Mouse (Mus musculus): ENCODE measurements at regions not wholly inside any gene's neighbourhood (a gene's known extent, or its start where the extent isn't known, plus 50 kb on each side); places are given as distances from the start of the nearest gene placed in this dataset.

DNA sequence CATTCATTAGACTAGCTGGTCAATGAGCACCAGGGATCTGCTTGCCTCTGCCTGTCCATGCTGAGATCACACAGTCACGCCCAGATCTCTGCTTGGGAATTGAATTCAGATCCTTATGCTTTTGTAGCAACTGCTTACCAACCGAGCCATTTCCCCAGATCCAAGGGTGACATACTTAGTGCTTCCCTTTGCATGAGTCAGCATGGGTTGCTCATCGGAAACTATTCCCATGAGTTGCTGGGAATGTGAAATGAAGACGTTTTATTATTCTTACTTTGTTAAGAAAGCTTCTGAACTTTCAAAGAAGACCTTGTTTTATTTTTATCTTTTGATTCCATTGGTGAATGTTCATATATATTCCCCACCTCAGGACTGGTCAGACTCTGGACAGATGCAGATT lies 82.3 kb upstream of the Far2 start:
- no peak for DNase-seq (ENCODE audit: low spot score)

DNA sequence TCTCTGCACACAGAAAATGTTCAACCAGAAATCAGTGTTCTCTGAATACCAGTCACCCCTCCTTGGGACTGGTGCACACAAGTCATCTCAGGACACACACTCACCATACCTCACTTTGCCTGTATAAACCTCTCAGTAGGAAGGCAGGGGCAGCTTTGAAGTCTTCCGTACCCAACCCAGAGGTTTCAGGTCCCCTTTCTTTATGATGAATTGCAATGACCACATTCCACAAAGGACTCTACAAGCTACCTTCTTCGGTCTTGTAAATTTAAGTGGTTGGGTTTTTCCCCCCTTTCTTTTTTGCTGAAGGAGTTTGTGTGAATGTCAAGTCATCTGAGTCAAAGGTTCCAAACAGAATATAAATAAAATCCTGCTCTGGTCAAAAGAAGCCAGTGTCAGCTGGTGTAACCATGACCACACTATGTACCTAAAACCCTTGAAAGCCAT lies 76.9 kb upstream of the Far2 start:
- no peak for DNase-seq (ENCODE audit: low spot score)

DNA sequence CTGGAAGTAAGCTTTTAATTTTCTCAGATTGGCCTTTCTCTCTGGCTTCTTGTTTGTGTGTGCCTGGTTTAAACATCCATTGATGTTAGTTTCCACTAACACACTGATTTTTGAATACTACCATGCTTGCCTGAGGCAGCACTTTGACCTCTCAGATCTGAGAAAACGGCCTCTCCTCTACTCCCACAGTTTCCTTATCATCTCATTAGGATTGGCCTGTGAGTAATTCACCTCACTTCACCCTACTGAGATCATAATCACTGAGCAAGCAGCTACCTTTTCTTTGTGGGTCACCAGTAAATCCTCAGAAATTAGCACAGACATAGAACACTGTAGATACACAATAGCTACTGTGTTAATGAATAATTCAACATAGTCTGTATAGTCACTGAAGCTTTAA lies 74.5 kb upstream of the Far2 start:
- no peak for DNase-seq (ENCODE audit: low spot score)

DNA sequence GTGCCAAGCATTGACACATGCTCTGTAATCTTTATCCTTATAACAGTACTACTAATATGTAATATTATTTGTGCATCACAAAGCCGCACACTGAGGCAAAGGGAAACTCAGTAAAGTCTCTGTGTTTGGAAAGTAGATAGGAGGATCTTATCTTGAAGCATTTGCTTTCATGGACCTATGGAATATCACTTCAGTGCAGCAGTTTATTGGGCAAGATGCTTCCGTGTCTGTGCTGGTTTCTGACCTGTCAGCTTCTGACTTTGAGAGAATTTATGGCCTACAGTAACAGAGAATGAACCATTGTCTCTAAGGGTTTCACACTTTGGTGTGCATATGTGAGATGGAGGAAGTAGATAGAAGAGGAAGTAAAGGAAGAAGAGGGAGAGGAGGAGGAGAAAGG lies 74.0 kb upstream of the Far2 start:
- DNase-seq (ENCODE audit: low spot score): no peak

DNA sequence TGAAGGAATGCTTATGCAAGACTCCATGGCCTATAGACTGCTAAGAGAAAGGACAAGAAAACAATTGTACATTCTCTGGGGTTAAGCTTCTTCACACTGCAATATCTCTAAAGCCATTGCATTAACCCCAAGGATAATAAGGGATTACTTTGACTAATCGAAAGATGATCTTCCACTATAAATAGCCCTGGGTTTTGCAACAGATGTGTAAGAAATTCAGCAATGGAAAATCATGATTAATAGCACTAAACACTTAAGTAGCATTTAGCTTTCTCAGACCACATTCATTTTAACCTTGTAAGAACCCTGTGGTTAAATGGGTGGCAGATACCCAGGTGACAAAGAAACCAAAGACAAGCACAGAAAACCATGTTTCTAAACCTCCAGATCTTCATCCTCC lies 71.1 kb upstream of the Far2 start:
- no peak for DNase-seq (ENCODE audit: low spot score)

DNA sequence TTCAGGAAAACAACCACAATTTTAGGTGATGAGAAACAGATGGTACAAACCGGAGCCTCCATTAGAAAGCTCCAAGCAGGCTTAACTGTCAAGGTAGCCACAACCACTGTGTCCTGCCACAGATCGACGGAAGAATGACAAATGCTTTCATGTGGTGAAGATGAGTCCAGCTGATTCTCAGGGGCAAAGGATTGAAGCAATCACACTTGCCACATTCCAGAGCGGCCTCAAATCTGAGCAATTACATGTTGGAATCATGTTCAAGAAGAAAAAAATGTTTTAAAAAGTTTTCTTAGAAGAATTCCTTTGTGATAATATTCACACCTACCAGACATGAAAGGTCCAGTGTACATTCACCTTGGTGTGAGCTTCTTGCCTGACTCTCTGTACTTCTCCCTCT lies 57.7 kb upstream of the Far2 start:
- no peak for DNase-seq (ENCODE audit: low spot score)
